Mouse (Mus musculus) small intestine, adult 2 months (tissue): ENCODE results near the gene Tomm40. TPM values are rescaled to one million over a fixed set of nuclear protein-coding genes. Genes with fewer than 3 reads are reported as not detected.

Experiments
- H3K27ac ChIP-seq: fragments of 200-500 bp; 2 replicates; pipeline ENCODE4 v1.5.1; 2012; ENCODE audit warnings: low read depth, low read length, control low read depth, inconsistent platforms; ENCODE audit not compliant: insufficient read depth
- H3K27me3 ChIP-seq: fragments of 200-500 bp; 2 replicates; pipeline ENCODE4 v1.6.1; 2012; ENCODE audit warnings: mild to moderate bottlenecking, moderate library complexity, low read length, inconsistent platforms; ENCODE audit not compliant: control insufficient read depth, insufficient read depth
- H3K36me3 ChIP-seq: fragments of 200-500 bp; 2 replicates; pipeline ENCODE4 v1.6.1; 2012; ENCODE audit warnings: mild to moderate bottlenecking, low read length, control low read depth, inconsistent platforms; ENCODE audit not compliant: control insufficient read depth, insufficient read depth
- H3K4me1 ChIP-seq: fragments of 200-500 bp; 2 replicates; pipeline ENCODE4 v1.6.1; 2012; ENCODE audit warnings: low read length, inconsistent platforms, mixed read lengths; ENCODE audit not compliant: control insufficient read depth, insufficient read depth, insufficient read length
- H3K4me3 ChIP-seq: fragments of 200-500 bp; 2 replicates; pipeline ENCODE4 v1.5.1; 2012; ENCODE audit warnings: low read depth, mild to moderate bottlenecking, control low read depth, inconsistent platforms, low read length, moderate library complexity
- CTCF ChIP-seq: fragments of 200-500 bp; IDR thresholded peaks from 2 replicates; pipeline ENCODE4 v1.5.1; 2012; ENCODE audit warnings: low read depth, mild to moderate bottlenecking, control low read depth, inconsistent platforms, low read length, moderate library complexity, mixed read lengths; ENCODE audit not compliant: insufficient replicate concordance, insufficient read length; ENCODE audit errors: extremely low read depth
- POLR2A ChIP-seq: fragments of 200-500 bp; IDR thresholded peaks from 2 replicates; pipeline ENCODE4 v1.6.1; 2012; ENCODE audit warnings: low read depth, mild to moderate bottlenecking, control low read depth, inconsistent platforms, low read length, moderate library complexity
- WGBS: fragments of 180-500 bp; shearing (Covaris S2); methylation state at CpG from one replicate; pipeline ENCODE4 v1.1.7; 2018; 5-methylcytosine and 5-hydroxymethylcytosine counted together
- polyA plus RNA-seq: library from polyadenylated mRNA; depleted of rRNA; stranded (reverse); fragments of >200 nt; gene quantifications from 2 replicates; pipeline ENCODE4 v1.2.3, GENCODE M21; 2012

Tomm40 gene
- polyA plus RNA-seq, 1 experiment, result 72.9 TPM

DNA sequence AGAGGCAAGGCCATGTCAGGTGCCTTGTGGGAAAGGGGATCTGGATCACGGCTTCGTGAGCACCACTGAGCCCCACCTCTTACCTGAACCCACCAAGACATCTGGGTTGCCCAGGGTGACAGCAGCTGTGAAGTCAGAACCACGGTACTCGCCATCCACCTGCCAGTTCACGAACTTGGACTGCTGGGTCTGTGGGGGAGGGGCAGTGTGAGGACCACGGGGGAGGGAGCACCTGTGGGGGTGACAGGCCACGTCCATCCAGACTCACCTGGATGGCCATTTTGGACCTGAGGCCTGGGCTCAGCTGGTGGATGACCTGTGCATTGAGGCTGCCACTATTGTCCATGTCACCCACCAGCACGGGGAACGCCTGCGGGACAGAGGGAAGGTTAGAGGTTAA, 4.6 kb downstream of the Tomm40 start:
- H3K4me1 ChIP-seq, result no peaks in the 10 kb centered on the region
- 86% methylated on average over 10 of the region's 10 CpGs for WGBS
- H3K27ac ChIP-seq, result no peak overlapping the region
- no peak for TF ChIP-seq CTCF
- no peak for TF ChIP-seq POLR2A
- H3K27me3 ChIP-seq, result no peaks in the 10 kb centered on the region
- no peak overlapping the region for H3K4me3 ChIP-seq
- peaks cover 47% of the 10 kb centered on the region for H3K36me3 ChIP-seq

DNA sequence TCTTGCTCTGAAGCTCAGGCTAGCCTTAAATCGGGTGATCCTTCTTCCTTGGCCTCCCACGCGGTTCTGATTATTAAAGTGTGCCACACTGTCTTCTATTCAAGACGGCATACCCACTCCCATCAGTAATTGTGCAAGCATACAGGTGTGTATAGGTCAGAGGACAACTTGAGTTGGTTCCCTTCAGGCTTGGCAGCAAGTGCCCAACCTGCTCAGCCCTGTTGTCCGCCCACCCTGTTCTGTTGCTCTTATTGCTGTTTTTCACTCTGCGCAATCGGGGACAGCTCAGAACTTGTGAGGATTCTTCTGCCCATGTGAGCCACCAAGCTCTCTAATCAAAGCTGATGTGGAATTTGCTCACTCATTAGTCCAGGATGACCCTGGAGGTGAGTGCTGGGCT, 10.0 kb downstream of the Tomm40 start:
- H3K27ac ChIP-seq, result no peak overlapping the region
- no peaks in the 10 kb centered on the region for H3K27me3 ChIP-seq
- H3K4me3 ChIP-seq, result no peak overlapping the region
- TF ChIP-seq POLR2A (no peak), CTCF (no peak)
- H3K4me1 ChIP-seq, result peaks cover 12% of the 10 kb centered on the region
- peaks cover 45% of the 10 kb centered on the region for H3K36me3 ChIP-seq
- 90% methylated on average over 7 of the region's 7 CpGs for WGBS

DNA sequence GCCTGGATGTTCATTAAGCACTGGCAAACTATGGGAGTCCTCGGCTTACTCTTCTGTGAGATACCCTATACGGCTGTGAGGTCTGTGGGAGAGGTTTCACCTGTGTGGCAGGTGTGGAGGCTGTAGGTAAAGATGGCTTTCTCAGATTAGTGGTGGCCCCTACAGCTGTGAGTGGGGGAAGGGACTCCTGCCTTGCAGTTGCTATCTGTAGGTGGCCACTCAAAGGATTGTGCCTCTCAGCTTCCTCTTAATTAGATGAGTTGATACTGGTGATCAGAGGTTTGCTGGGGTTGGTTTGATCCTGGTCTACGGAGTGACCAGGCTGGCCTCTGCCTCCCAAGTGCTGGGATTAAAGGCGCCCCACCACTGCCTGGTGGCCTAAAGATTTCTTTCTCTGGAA, 10.8 kb downstream of the Tomm40 start:
- WGBS, result 80% methylated on average over 4 of the region's 4 CpGs
- no peak overlapping the region for H3K27ac ChIP-seq
- peaks cover 13% of the 10 kb centered on the region for H3K4me1 ChIP-seq
- no peak overlapping the region for H3K4me3 ChIP-seq
- H3K27me3 ChIP-seq, result no peaks in the 10 kb centered on the region
- TF ChIP-seq POLR2A (no peak), CTCF (no peak)
- peaks cover 39% of the 10 kb centered on the region for H3K36me3 ChIP-seq

DNA sequence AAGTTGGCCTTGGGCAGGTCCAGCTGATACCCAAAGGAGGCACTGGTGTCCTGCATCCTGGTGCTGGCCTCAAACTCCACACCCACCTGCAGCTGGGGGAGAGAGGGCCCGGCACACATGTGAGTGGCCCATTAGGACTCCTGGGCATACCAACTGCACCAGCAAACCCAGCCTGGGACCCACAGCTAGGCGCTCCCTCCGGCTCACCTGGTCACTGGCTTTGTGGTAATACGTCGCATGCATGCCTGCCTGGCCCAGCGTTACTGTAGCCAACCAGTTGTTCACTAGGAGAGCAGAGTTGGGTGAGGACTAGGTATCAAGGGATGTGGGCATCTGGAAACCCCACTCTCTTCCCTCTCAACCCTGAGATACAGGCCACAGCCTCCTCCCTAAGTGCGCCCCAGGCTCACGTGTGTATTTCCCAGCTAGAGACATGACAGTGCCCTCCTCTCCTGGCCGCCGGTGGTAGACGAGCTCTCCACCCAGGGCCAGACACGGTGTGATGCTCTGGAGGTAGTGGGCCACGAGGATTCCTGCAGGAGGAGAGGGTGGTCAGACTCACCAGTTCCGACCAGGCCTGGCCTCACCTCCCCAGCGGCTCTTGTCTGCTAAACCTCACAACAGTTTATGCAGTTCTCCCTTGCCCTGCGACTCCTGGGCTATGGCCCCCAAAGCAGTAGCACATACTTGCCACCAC, 12.2 kb downstream of the Tomm40 start:
- H3K27me3 ChIP-seq, result no peaks in the 10 kb centered on the region
- TF ChIP-seq POLR2A, result no peak
- TF ChIP-seq CTCF, result no peak
- no peak overlapping the region for H3K4me3 ChIP-seq
- H3K4me1 ChIP-seq, result peaks cover 16% of the 10 kb centered on the region
- no peak overlapping the region for H3K27ac ChIP-seq
- WGBS, result 90% methylated on average over 16 of the region's 16 CpGs
- peaks cover 30% of the 10 kb centered on the region for H3K36me3 ChIP-seq

DNA sequence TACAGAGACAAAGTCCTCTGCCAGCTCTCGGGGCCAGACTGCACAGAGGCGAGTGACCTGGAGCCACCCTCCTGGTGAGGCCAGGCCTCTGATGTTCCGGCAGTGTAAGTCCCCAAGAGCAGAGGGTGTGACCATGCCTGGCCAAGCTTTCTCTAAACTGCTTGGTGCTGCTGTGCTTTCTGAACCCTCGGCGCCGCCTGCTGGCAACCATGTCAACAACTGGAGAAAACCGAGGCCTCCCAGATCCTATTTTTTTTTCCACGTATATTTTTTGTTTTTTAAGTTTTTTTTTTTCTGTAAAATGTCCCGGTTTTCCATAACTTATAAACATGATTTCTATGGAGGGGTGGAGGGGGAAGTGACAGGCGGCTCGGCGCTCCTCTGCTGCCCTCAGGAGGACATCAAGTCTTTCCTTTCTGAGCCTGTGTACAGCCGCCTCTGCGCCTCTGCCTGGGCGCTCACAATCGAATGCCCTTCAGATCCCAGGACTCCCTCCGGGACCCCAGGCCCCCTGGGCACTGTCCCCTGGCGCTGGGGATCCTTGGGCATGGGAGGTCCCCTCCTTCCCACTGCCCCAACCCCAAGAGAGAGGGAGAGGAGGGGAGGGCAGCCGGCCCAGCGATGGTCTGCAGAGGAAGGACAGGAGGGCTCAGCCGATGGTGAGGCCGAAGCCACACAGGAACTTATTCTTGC, 14.0 kb downstream of the Tomm40 start:
- TF ChIP-seq CTCF (peak; percentile 94), POLR2A (0 out of 2 replicates have a peak, but pooled peaks have one; percentile 19)
- 25% methylated on average over 22 of the region's 22 CpGs for WGBS
- H3K36me3 ChIP-seq, result peaks cover 21% of the 10 kb centered on the region

DNA sequence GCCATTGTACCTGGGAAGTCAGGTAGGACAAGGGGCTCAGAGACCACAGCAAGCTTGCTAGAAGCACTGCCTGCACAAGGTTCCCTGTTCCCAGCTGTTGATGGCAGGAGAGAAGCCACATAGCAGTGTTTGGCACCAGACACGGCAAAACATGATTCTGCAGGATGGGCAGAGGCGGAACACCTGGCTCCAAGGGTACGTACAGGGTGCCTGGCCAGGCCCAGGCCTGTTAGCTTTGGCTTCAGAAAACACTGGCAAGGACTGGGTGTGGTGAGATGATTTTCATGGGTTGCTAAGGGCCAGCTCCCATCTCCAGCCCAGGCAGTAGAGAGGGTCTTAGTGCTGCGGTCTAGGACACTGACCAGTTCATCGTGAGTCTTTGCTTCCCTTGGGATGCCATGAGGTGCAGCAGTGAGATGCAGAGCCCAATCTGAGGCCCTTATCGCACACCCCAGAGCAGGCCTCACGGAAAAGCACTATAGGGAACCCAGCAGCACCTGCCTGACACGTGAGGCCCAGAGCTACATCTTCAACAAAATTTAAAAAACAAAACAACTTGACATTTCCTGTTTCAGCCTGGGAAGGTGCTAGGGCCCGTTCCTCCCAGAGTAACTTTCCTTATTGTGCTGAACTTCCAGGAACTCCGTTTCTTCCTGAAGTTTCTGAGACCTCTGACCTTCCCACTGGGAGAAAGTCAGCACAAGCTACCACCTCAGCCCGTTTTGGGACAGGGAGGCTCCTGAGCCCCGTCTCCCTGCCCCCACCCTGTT, 14.8 kb downstream of the Tomm40 start:
- WGBS, result 21% methylated on average over 12 of the region's 12 CpGs
- no peak for TF ChIP-seq CTCF
- TF ChIP-seq POLR2A, result no peak
- peak overlapping the region; percentile 58 for H3K27ac ChIP-seq

More for the DNA sequence above, 14.0 kb downstream of the Tomm40 start:
- Histone ChIP-seq H3K4me3 (no peak overlapping the region; the same call in 1 of the 2 replicates), H3K4me1 (peaks cover 16% of the 10 kb centered on the region), H3K27ac (peak overlapping the region; percentile 58), H3K27me3 (no peaks in the 10 kb centered on the region)

DNA sequence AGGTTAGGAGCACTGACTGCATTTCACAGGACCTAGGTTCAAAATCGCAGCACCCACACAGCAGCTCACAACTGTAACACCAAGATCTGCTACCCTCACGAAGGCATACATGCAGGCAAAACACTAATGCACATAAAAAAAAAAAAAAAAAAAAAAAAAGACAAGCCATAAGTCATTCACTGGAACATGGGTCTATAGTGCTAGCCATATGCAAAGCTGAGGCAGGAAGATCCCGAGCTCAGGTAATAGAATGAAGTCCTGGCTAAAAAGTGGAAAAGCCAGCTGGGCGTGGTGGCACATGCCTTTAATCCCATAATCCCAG, 15.4 kb downstream of the Tomm40 start:
- Histone ChIP-seq H3K27ac (no peak overlapping the region), H3K4me1 (peaks cover 20% of the 10 kb centered on the region), H3K27me3 (no peaks in the 10 kb centered on the region), H3K4me3 (no peak overlapping the region), H3K36me3 (peaks cover 15% of the 10 kb centered on the region; the same call in 1 of the 2 replicates)
- TF ChIP-seq POLR2A (no peak), CTCF (no peak)
- 81% methylated on average over 4 of the region's 4 CpGs for whole genome bisulfite sequencing

More for the DNA sequence above, 14.8 kb downstream of the Tomm40 start:
- Histone ChIP-seq H3K27me3 (no peaks in the 10 kb centered on the region), H3K4me3 (no peak overlapping the region; the same call in 1 of the 2 replicates), H3K36me3 (peaks cover 19% of the 10 kb centered on the region; the same call in 1 of the 2 replicates), H3K4me1 (peaks cover 16% of the 10 kb centered on the region)
